Mouse (Mus musculus) hematopoietic stem cell, adult 5-6 weeks (primary cell): Measurements from ENCODE around the gene Klhl2. TPM values are rescaled to one million over a fixed set of nuclear protein-coding genes. Genes with fewer than 3 reads are reported as not detected.

Experiments used
- total RNA-seq: library from RNA; stranded (forward); fragments of 172-1452, 232-1000 nt; gene quantifications from 2 replicates; pipeline ENCODE4 v1.2.3, GENCODE M21; 2017

The Klhl2 gene
- total RNA-seq, 1 experiment from 2014 or later: 21.3 TPM

Other genes with a start within 250 kb of the Klhl2 start
- 1.3 TPM in 1 of 2 replicates, not detected in the other for gene Cpe, start 157.0 kb downstream of the Klhl2 start, total RNA-seq
- 72.7 and 85.3 TPM in 2 replicates for gene Msmo1, start 116.2 kb downstream of the Klhl2 start, total RNA-seq
- 12.3 and 16.9 TPM in 2 replicates for gene Tmem192, start 97.2 kb upstream of the Klhl2 start, total RNA-seq
- not detected in 2 replicates for gene Trim75, start 137.8 kb upstream of the Klhl2 start, total RNA-seq
- gene Trim61, start 168.5 kb upstream of the Klhl2 start, total RNA-seq: not detected in 2 replicates
- not detected in 2 replicates for gene Trim60, start 168.6 kb upstream of the Klhl2 start, total RNA-seq
- gene Apela, start 187.3 kb upstream of the Klhl2 start, total RNA-seq: not detected in 2 replicates
- not detected in 2 replicates for gene Gm10663, start 225.0 kb upstream of the Klhl2 start, total RNA-seq